Mouse (Mus musculus) midbrain, embryonic 11.5 days (tissue): ENCODE data around the gene Olfr1388. TPM values are rescaled to one million over a fixed set of nuclear protein-coding genes. Genes with fewer than 3 reads are reported as not detected.
"Not testable (repeated sequence)": the region's sequence is repeated elsewhere in the genome, so short reads cannot be mapped to it uniquely, and the experiment has no call there.

ENCODE experiments used
- ATAC-seq: fragments of 200-750 bp; cut with Nextera tagmentation; 2 replicates; pipeline ENCODE4 v1.8.0; 2017; ENCODE audit warnings: moderate TSS enrichment, moderate library complexity; ENCODE audit not compliant: low FRiP score
- DNase-seq: peaks from one replicate; pipeline ENCODE4 v3.0.0; 2015; ENCODE audit warnings: low spot score; ENCODE audit errors: missing footprints
- H3K27ac ChIP-seq: fragments of 300-500 bp; sonication (generic); 2 replicates; pipeline ENCODE4 v1.5.1; 2014; ENCODE audit warnings: low read depth, low read length
- H3K27me3 ChIP-seq: fragments of 300-500 bp; sonication (generic); 2 replicates; pipeline ENCODE4 v1.6.1; 2014; ENCODE audit warnings: mild to moderate bottlenecking, low read length, moderate library complexity, mixed read lengths; ENCODE audit not compliant: control insufficient read depth, insufficient read depth
- H3K36me3 ChIP-seq: fragments of 300-500 bp; sonication (generic); 2 replicates; pipeline ENCODE4 v1.6.1; 2014; ENCODE audit warnings: mild to moderate bottlenecking, low read length, moderate library complexity, mixed read lengths; ENCODE audit not compliant: control insufficient read depth, insufficient read depth
- H3K4me1 ChIP-seq: fragments of 300-500 bp; sonication (generic); 2 replicates; pipeline ENCODE4 v1.6.1; 2014; ENCODE audit warnings: low read length; ENCODE audit not compliant: control insufficient read depth, insufficient read depth
- H3K4me2 ChIP-seq: fragments of 300-500 bp; sonication (generic); 2 replicates; pipeline ENCODE4 v1.6.1; 2014; ENCODE audit warnings: mild to moderate bottlenecking, moderate library complexity
- H3K4me3 ChIP-seq: fragments of 300-500 bp; sonication (generic); 2 replicates; pipeline ENCODE4 v1.5.1; 2014; ENCODE audit warnings: low read depth, low read length
- H3K9ac ChIP-seq: fragments of 300-500 bp; sonication (generic); 2 replicates; pipeline ENCODE4 v1.6.1; 2014; ENCODE audit warnings: low read length
- H3K9me3 ChIP-seq: fragments of 300-500 bp; sonication (generic); 2 replicates; pipeline ENCODE4 v1.6.1; 2016; ENCODE audit warnings: low read length; ENCODE audit not compliant: control insufficient read depth
- WGBS: fragments of 180-500 bp; shearing (Covaris S2); extraction: QIAGEN DNeasy Blood & Tissue Kit; methylation state at CpG from one replicate; pipeline ENCODE4 v1.1.7; 2014; 5-methylcytosine and 5-hydroxymethylcytosine counted together
- polyA plus RNA-seq: library from polyadenylated mRNA; unstranded; fragments of >200 nt; fragmentation: Nextera tagmentation; extraction: Ambion mirVana; gene quantifications from 2 replicates; pipeline ENCODE4 v1.2.1, GENCODE M21; 2014

Olfr1388 gene
- polyA plus RNA-seq, 1 experiment from 2014 or later = 0.07 TPM

GRCm38 (mm10) chr11:49485973-49486372 lies 49.5 kb downstream of the Olfr1388 start:
- Histone ChIP-seq H3K36me3 (no peaks in the 10 kb centered on the region), H3K4me1 (no peaks in the 10 kb centered on the region), H3K4me3 (no peak overlapping the region), H3K27me3 (no peaks in the 10 kb centered on the region), H3K9me3 (no peaks in the 10 kb centered on the region), H3K4me2 (no peak overlapping the region), H3K27ac (no peak overlapping the region), H3K9ac (no peak overlapping the region)
- ATAC-seq (no peak), DNase-seq (no peak)
- WGBS = 75% methylated on average over 4 of the region's 4 CpGs

GRCm38 (mm10) chr11:49488770-49489169 lies 52.3 kb downstream of the Olfr1388 start, which contains the start of gene Olfr1385:
TSS of gene Olfr1385 (plus strand) at chr11:49489070.
- WGBS = 81% methylated on average over 1 of the region's 1 CpGs
- not testable (repeated sequence) for ATAC-seq, H3K27me3 ChIP-seq, H3K4me1 ChIP-seq, H3K36me3 ChIP-seq, H3K9me3 ChIP-seq, H3K9ac ChIP-seq, H3K27ac ChIP-seq, H3K4me2 ChIP-seq, DNase-seq, H3K4me3 ChIP-seq

Other genes with a start within 250 kb of the Olfr1388 start
- gene Btnl9, start 249.5 kb upstream of the Olfr1388 start, polyA plus RNA-seq = 0.43 TPM in 1 of 2 replicates, not detected in the other
- 65.4 and 70.2 TPM in 2 replicates for gene Zfp62, start 233.3 kb upstream of the Olfr1388 start, polyA plus RNA-seq
- 30.1 and 30.5 TPM in 2 replicates for gene Mgat1, start 192.4 kb upstream of the Olfr1388 start, polyA plus RNA-seq
- gene Olfr1393, start 158.3 kb upstream of the Olfr1388 start, polyA plus RNA-seq = not detected in 2 replicates
- gene Olfr1392, start 151.3 kb upstream of the Olfr1388 start, polyA plus RNA-seq = not detected in 2 replicates
- gene Olfr10, start 131.9 kb upstream of the Olfr1388 start, polyA plus RNA-seq = not detected in 2 replicates
- not detected in 2 replicates for gene Olfr1391, start 113.9 kb upstream of the Olfr1388 start, polyA plus RNA-seq
- not detected in 2 replicates for gene Olfr1390, start 101.4 kb upstream of the Olfr1388 start, polyA plus RNA-seq
- gene Olfr1389, start 13.6 kb upstream of the Olfr1388 start, polyA plus RNA-seq = not detected in 2 replicates
- not detected in 2 replicates for gene Olfr1387, start 18.7 kb downstream of the Olfr1388 start, polyA plus RNA-seq
- not detected in 2 replicates for gene Olfr1386, start 28.4 kb downstream of the Olfr1388 start, polyA plus RNA-seq
- not detected in 2 replicates for gene Olfr1385, start 52.4 kb downstream of the Olfr1388 start, polyA plus RNA-seq
- not detected in 2 replicates for gene Olfr1384, start 70.1 kb downstream of the Olfr1388 start, polyA plus RNA-seq
- gene Olfr1383, start 83.0 kb downstream of the Olfr1388 start, polyA plus RNA-seq = not detected in 2 replicates
- gene Olfr1382, start 91.6 kb downstream of the Olfr1388 start, polyA plus RNA-seq = not detected in 2 replicates
- not detected in 2 replicates for gene Olfr1381, start 106.8 kb downstream of the Olfr1388 start, polyA plus RNA-seq
- gene Olfr1380, start 120.3 kb downstream of the Olfr1388 start, polyA plus RNA-seq = not detected in 2 replicates
- 2.4 and 2.6 TPM in 2 replicates for gene Flt4, start 172.6 kb downstream of the Olfr1388 start, polyA plus RNA-seq
- gene Scgb3a1, start 227.0 kb downstream of the Olfr1388 start, polyA plus RNA-seq = not detected in 2 replicates